Mouse (Mus musculus): ENCODE measurements at regions not wholly inside any gene's neighbourhood (a gene's known extent, or its start where the extent isn't known, plus 50 kb on each side); places are given as distances from the start of the nearest gene placed in this dataset.
A peak's percentile ranks its signal among the peaks of the same experiment; 100 is the strongest.

- H3K27ac ChIP-seq = no peak overlapping the region; the same call in 1 of the 2 replicates
- 33% methylated on average over 3 of the region's 3 CpGs for WGBS
- H3K4me1 ChIP-seq (replicated peaks) = no peaks in the 10 kb centered on the region
- H3K4me2 ChIP-seq (replicated peaks) = no peak overlapping the region
- no peaks in the 10 kb centered on the region for H3K9me3 ChIP-seq
- peak; percentile 75 for ATAC-seq
- H3K36me3 ChIP-seq = no peaks in the 10 kb centered on the region
- no peaks in the 10 kb centered on the region for H3K27me3 ChIP-seq
- no peak overlapping the region for H3K9ac ChIP-seq (replicated peaks)
- H3K4me3 ChIP-seq (replicated peaks) = no peak overlapping the region
These were observed 88.2 kb downstream of the Zmat3 start for GRCm38 (mm10) chr3:32277572-32277971.

GRCm38 (mm10) chr3:32265619-32266222 lies 100.1 kb downstream of the Zmat3 start:
- peak; percentile 50; the same call in 1 of the 2 replicates for ATAC-seq
- 6% methylated on average over 5 of the region's 5 CpGs for WGBS
- no peak overlapping the region for H3K27ac ChIP-seq

More at GRCm38 (mm10) chr3:32265619-32266222, 100.1 kb downstream of the Zmat3 start:
- Histone ChIP-seq H3K4me3 (replicated peaks) (no peak overlapping the region), H3K9me3 (no peaks in the 10 kb centered on the region), H3K4me2 (replicated peaks) (no peak overlapping the region), H3K27me3 (no peaks in the 10 kb centered on the region), H3K4me1 (replicated peaks) (peaks cover 6% of the 10 kb centered on the region; the same call in 1 of the 2 replicates), H3K36me3 (no peaks in the 10 kb centered on the region), H3K9ac (replicated peaks) (no peak overlapping the region)
